8 mouse cellular contexts compared by ENCODE assay signal in the genomic region with DNA sequence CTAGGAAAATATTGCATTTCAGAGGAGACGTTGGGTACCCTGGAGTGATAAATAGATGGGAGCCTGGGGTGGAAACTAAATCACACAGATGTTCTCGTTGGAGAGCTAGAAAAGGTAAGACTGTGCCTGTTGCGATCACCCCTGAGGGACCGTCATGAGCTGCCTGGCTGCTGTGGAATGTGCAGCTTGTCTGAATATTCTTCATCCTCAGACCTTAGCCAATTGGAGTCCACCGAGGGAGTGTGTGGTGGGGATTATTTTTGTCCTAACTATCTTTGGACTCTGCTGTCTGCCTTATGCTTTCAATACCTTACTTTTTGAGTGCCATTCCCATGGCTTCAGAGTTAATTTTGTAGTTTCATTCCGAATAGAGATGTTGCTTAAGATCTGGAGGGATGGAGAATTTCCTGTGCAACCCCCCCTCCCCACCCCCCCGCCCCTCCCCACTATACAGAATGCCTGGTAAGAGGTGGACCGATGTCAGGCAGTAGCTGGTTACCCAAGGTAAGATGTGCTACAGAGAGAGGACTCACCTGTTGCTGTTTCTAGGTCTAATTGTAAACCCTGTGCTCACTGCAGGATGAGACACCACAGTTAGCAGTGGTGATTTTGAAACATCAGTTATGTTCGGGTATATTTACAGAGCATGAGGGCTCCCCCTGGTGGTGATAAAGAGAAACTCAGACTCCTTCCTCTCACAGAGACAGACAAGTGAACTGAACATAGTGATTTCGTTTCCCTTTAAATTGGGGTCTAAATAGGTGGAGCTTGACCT. TPM values are rescaled to one million over a fixed set of nuclear protein-coding genes. Genes with fewer than 3 reads are reported as not detected.
DNase-seq lines count a peak whose midpoint lies in the region; ATAC-seq lines count a peak whose summit lies in the region.

No protein-coding gene starts in this region.

- WGBS in forebrain, embryonic 14.5 days = 67% methylated on average over 10 of the region's 10 CpGs

- no peaks in the 10 kb centered on the region for H3K9me3 ChIP-seq in forebrain, embryonic 14.5 days (replicated peaks; ENCODE audit: control insufficient read depth, low read length)

- peak; percentile 94 for DNase-seq in NIH3T3 (ENCODE audit: low read depth)
- DNase-seq in cerebellum, adult 11 months = peak; percentile 38
- peak; percentile 92 for DNase-seq in forebrain, embryonic 14.5 days (ENCODE audit: low spot score)
- DNase-seq in heart, postnatal 36 days = peak; percentile 46 to 59
- peak; percentile 70 for DNase-seq in layer of hippocampus, adult 11-12 months (ENCODE audit: low spot score)
- DNase-seq in lung, adult 18-20 months = peak; percentile 42 to 74
- DNase-seq in thymus, postnatal 4 days = peak; percentile 59

- H3K9ac ChIP-seq in forebrain, embryonic 14.5 days (ENCODE audit: low read length) = no peak overlapping the region

- no peaks in the 10 kb centered on the region for H3K27me3 ChIP-seq in forebrain, embryonic 14.5 days (replicated peaks; ENCODE audit: control insufficient read depth, insufficient read depth, low read length)

- intact Hi-C loops in heart, postnatal 36 days (cut with DNase I) = loop anchor here (1.0 to 2.0 kb wide), 2 partner anchors 33 to 454 kb away; no protein-coding TSS in a partner anchor

- H3K4me3 ChIP-seq in forebrain, embryonic 14.5 days (ENCODE audit: low read depth, low read length) = no peak overlapping the region

- peak; percentile 90 for ATAC-seq in forebrain, embryonic 14.5 days
- ATAC-seq in neutrophil, adult 5-6 weeks (ENCODE audit: extremely low read depth, insufficient number of reproducible peaks, low FRiP score, poor library complexity, severe bottlenecking) = peak; percentile 91

- no peak overlapping the region for H3K27ac ChIP-seq in forebrain, embryonic 14.5 days (ENCODE audit: low read depth, low read length)

- H3K4me1 ChIP-seq in forebrain, embryonic 14.5 days (ENCODE audit: control insufficient read depth, insufficient read depth, low read length) = no peaks in the 10 kb centered on the region

- H3K36me3 ChIP-seq in forebrain, embryonic 14.5 days (ENCODE audit: control insufficient read depth, insufficient read depth, low read length) = no peaks in the 10 kb centered on the region

- H3K4me2 ChIP-seq in forebrain, embryonic 14.5 days (ENCODE audit: low read length) = no peak overlapping the region

RNA-seq across cellular contexts. Expression of a gene that starts 15.0 kb away (rescaled TPM):
- polyA plus RNA-seq in forebrain, embryonic 14.5 days (2014; fragmentation: Nextera tagmentation; extraction: Ambion mirVana) = 57.3 and 62.1 TPM in 2 replicates
- total RNA-seq in heart, postnatal 36 days (2021) = 10 to 100 TPM; 25.6 to 26.2 TPM
- 36.2 and 39.6 TPM in 2 replicates for total RNA-seq in neutrophil, adult 5-6 weeks (2017)

RNA-seq across cellular contexts. Expression of a gene that starts 45.0 kb away (rescaled TPM):
- polyA plus RNA-seq in forebrain, embryonic 14.5 days (2014; fragmentation: Nextera tagmentation; extraction: Ambion mirVana) = 0.25 and 0.88 TPM in 2 replicates
- total RNA-seq in heart, postnatal 36 days (2021) = 1 to 10 TPM; 1.2 to 1.8 TPM
- total RNA-seq in neutrophil, adult 5-6 weeks (2017) = 370 and 378 TPM in 2 replicates

Comparison
In these comparisons a context has a peak if more than half of its experiments do, and no peak if none do; other contexts are left out.
1. DNase-seq: peak in every context shown above with its lines; median percentile 94 in NIH3T3; 92 in forebrain, embryonic 14.5 days; 70 in layer of hippocampus, adult 11-12 months; 59 in thymus, postnatal 4 days; 58 in lung, adult 18-20 months; 52 in heart, postnatal 36 days; 38 in cerebellum, adult 11 months.
2. RNA of a gene that starts 45.0 kb away (total RNA-seq): 370 to 378 TPM in neutrophil, adult 5-6 weeks; 1.2 to 1.8 TPM in heart, postnatal 36 days; every median in the first group is over 100 times any median in the second.